Mouse (Mus musculus): ENCODE measurements around the gene Actg1. TPM values are rescaled to one million over a fixed set of nuclear protein-coding genes. Genes with fewer than 3 reads are reported as not detected.

Gene Actg1
- total and polyA plus RNA-seq, 2 experiments from 2014 or later: 714 to 751 TPM

DNA sequence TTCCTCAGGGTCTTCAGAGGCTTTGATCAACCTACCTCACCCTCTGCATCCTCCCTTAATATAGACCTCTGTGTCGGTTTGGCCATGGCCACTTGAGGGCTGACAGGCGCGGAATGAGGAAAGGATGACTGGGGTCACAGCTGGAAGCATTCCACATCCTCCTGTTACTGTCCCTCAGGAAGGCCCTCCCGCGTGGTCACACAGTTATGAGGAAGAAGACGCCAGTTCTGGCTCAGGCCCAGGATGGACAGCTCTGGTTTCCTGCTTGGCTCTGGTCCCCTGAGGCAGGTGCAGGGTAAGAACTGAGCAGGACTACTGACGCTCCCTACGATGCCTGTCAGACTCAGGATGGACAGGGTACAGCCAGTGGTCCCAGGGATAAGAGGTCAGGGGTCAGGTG is 11.7 kb upstream of the Actg1 start:
- ATAC-seq (ENCODE audit: insufficient read depth, low read depth) (peak; percentile 24), DNase-seq (ENCODE audit: low spot score) (peak; percentile 25)
- no peaks in the 10 kb centered on the region for H3K9me3 ChIP-seq (replicated peaks; ENCODE audit: control insufficient read depth, low read length)
- H3K27ac ChIP-seq (ENCODE audit: low read depth): no peak overlapping the region
- no peaks in the 10 kb centered on the region; the same call in 1 of the 2 replicates for H3K27me3 ChIP-seq (ENCODE audit: control insufficient read depth, insufficient read depth, low read length)
- no peaks in the 10 kb centered on the region for H3K36me3 ChIP-seq (replicated peaks; ENCODE audit: control insufficient read depth, insufficient read depth, low read length)
- no peak overlapping the region for H3K9ac ChIP-seq (replicated peaks; ENCODE audit: low read depth, low read length)
- TF ChIP-seq CTCF (IDR thresholded peaks at IDR 0.05; ENCODE audit: low read depth): no peak
- TF ChIP-seq EP300 (IDR thresholded peaks at IDR 0.05; ENCODE audit: low read depth): no peak
- 17% methylated on average over 8 of the region's 8 CpGs for WGBS
- peaks cover 25% of the 10 kb centered on the region for H3K4me1 ChIP-seq (ENCODE audit: control insufficient read depth, insufficient read depth)
- no peak overlapping the region for H3K4me3 ChIP-seq (ENCODE audit: low read depth, low read length)
- H3K4me2 ChIP-seq (ENCODE audit: low read depth, low read length): no peak overlapping the region

DNA sequence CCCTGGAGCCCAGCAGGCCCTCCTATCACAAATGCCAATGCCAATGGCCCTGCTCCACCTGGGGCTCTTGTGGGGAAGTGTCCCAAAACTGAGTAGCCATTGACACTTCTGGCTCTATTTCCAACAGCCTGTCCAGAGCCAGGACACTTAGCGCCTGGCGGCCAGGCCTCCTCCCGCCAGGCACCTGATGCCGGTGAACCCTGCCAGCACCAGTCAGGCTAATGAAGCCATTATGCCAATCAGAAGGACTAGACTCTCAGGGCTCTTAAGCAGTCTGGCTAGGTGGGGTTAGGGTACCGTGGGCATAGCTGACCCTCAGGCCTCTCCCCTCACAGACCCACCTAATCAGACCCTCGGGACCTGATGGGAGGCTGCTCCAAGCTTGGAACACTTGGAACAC is 11.0 kb upstream of the Actg1 start:
- H3K4me2 ChIP-seq (ENCODE audit: low read depth, low read length): no peak overlapping the region
- no peak overlapping the region for H3K9ac ChIP-seq (replicated peaks; ENCODE audit: low read depth, low read length)
- no peak overlapping the region for H3K27ac ChIP-seq (ENCODE audit: low read depth)
- WGBS: 63% methylated on average over 6 of the region's 6 CpGs
- no peak overlapping the region for H3K4me3 ChIP-seq (ENCODE audit: low read depth, low read length)
- DNase-seq (ENCODE audit: low spot score) (no peak), ATAC-seq (ENCODE audit: insufficient read depth, low read depth) (no peak)
- TF ChIP-seq EP300 (IDR thresholded peaks at IDR 0.05; ENCODE audit: low read depth) (no peak), CTCF (IDR thresholded peaks at IDR 0.05; ENCODE audit: low read depth) (no peak)
- H3K4me1 ChIP-seq (ENCODE audit: control insufficient read depth, insufficient read depth): peaks cover 25% of the 10 kb centered on the region
- no peaks in the 10 kb centered on the region for H3K9me3 ChIP-seq (replicated peaks; ENCODE audit: control insufficient read depth, low read length)
- H3K36me3 ChIP-seq (replicated peaks; ENCODE audit: control insufficient read depth, insufficient read depth, low read length): no peaks in the 10 kb centered on the region
- H3K27me3 ChIP-seq (ENCODE audit: control insufficient read depth, insufficient read depth, low read length): no peaks in the 10 kb centered on the region; the same call in 1 of the 2 replicates

DNA sequence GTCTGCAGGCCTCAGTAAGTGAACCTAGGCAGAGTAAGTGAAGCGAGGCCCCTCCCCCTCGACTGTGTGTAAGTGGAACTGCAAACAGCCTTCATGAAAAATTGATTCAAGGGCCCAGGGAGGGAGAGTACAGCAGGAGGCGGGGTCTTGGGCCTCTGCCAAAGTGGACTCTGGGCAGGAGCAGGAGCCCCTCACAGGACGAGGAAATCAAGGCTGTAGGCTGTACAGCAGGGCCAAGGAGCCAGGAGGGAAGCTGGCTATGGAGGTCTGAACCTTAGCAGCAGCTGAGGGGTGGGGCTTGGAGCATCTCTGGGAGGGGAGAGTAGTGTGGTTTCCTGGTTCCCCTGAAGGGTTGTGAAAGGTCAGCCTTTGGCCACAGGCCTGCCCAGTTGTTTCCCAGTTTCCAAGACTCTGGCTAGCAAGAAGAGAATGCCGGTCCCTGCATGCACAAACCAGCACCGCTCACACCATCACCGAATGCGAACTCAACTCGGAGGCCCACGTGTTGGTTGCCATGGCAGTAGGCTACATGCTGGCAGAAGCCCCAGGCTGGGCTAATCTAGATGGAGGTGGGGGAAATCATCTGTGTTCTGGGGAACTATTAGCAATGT is 9.6 kb upstream of the Actg1 start:
- peak; percentile 5; the same call in 1 of the 2 replicates for ATAC-seq (ENCODE audit: insufficient read depth, low read depth)
- no peak overlapping the region for H3K4me3 ChIP-seq (ENCODE audit: low read depth, low read length)
- no peaks in the 10 kb centered on the region for H3K36me3 ChIP-seq (replicated peaks; ENCODE audit: control insufficient read depth, insufficient read depth, low read length)
- no peak overlapping the region for H3K4me2 ChIP-seq (ENCODE audit: low read depth, low read length)
- no peaks in the 10 kb centered on the region; the same call in 1 of the 2 replicates for H3K27me3 ChIP-seq (ENCODE audit: control insufficient read depth, insufficient read depth, low read length)
- no peaks in the 10 kb centered on the region for H3K9me3 ChIP-seq (replicated peaks; ENCODE audit: control insufficient read depth, low read length)
- TF ChIP-seq CTCF (IDR thresholded peaks at IDR 0.05; ENCODE audit: low read depth): no peak
- no peak for TF ChIP-seq EP300 (IDR thresholded peaks at IDR 0.05; ENCODE audit: low read depth)
- DNase-seq (ENCODE audit: low spot score): peak; percentile 50
- H3K4me1 ChIP-seq (ENCODE audit: control insufficient read depth, insufficient read depth): peaks cover 38% of the 10 kb centered on the region
- peak overlapping the region; percentile 15; the same call in 1 of the 2 replicates for H3K9ac ChIP-seq (replicated peaks; ENCODE audit: low read depth, low read length)
- H3K27ac ChIP-seq (ENCODE audit: low read depth): peak overlapping the region; percentile 5
- 15% methylated on average over 10 of the region's 10 CpGs for WGBS

DNA sequence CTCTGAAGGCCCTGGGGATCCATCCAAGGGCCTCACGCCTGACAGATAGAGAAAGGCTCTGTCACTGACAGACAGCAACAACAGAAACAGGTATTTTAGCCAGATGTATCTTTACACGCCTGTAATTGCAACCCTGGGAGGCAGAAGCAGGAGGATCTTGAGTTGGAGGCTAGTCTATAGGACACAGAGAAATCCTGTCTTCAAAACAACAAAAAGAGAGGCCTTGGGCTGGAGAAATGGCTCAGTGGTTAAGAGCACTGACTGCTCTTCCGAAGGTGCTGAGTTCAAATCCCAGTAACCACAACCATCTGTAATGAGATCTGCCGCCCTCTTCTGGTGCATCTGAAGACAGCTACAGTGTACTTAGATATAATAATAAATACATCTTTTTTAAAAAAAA is 8.6 kb upstream of the Actg1 start:
- DNase-seq (ENCODE audit: low spot score): no peak
- 91% methylated on average over 4 of the region's 4 CpGs for WGBS
- Histone ChIP-seq H3K4me2 (ENCODE audit: low read depth, low read length) (no peak overlapping the region), H3K27me3 (ENCODE audit: control insufficient read depth, insufficient read depth, low read length) (no peaks in the 10 kb centered on the region; the same call in 1 of the 2 replicates), H3K27ac (ENCODE audit: low read depth) (no peak overlapping the region), H3K4me3 (ENCODE audit: low read depth, low read length) (no peak overlapping the region), H3K4me1 (ENCODE audit: control insufficient read depth, insufficient read depth) (peaks cover 43% of the 10 kb centered on the region), H3K9ac (replicated peaks; ENCODE audit: low read depth, low read length) (no peak overlapping the region), H3K36me3 (replicated peaks; ENCODE audit: control insufficient read depth, insufficient read depth, low read length) (no peaks in the 10 kb centered on the region), H3K9me3 (replicated peaks; ENCODE audit: control insufficient read depth, low read length) (no peaks in the 10 kb centered on the region)
- no peak for ATAC-seq (ENCODE audit: insufficient read depth, low read depth)
- TF ChIP-seq EP300 (IDR thresholded peaks at IDR 0.05; ENCODE audit: low read depth) (no peak), CTCF (IDR thresholded peaks at IDR 0.05; ENCODE audit: low read depth) (no peak)

DNA sequence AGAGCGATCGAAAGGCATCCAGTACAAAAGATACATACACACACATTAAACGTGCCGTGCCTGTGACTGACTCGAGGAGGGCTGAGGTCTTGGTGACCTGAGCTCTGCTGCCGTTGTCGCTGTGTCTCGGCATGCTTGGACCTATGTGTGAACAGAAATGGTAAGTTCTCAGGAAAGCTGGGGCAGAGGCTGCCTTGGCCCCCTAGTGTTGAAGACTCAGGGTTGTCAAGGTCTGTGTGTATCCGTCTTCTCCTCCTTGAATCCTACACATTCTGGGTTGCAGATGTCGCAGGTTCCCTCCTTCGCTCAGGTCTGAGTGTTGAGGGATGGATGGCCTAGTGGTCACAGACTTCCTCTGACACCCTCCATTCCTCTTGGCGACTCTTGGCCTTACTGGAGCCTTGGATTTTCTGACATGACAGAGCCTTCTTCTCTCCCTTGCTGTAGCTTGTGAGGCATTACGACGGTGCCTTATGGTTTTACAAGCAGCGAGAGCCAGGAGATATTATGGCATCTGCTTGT is 8.0 kb upstream of the Actg1 start:
- ATAC-seq (ENCODE audit: insufficient read depth, low read depth) (no peak), DNase-seq (ENCODE audit: low spot score) (no peak)
- Histone ChIP-seq H3K9me3 (replicated peaks; ENCODE audit: control insufficient read depth, low read length) (no peaks in the 10 kb centered on the region), H3K4me1 (ENCODE audit: control insufficient read depth, insufficient read depth) (peaks cover 43% of the 10 kb centered on the region), H3K4me2 (ENCODE audit: low read depth, low read length) (no peak overlapping the region), H3K36me3 (replicated peaks; ENCODE audit: control insufficient read depth, insufficient read depth, low read length) (no peaks in the 10 kb centered on the region), H3K4me3 (ENCODE audit: low read depth, low read length) (no peak overlapping the region), H3K27me3 (ENCODE audit: control insufficient read depth, insufficient read depth, low read length) (no peaks in the 10 kb centered on the region), H3K9ac (replicated peaks; ENCODE audit: low read depth, low read length) (no peak overlapping the region), H3K27ac (ENCODE audit: low read depth) (no peak overlapping the region)
- WGBS: 79% methylated on average over 15 of the region's 15 CpGs
- TF ChIP-seq CTCF (IDR thresholded peaks at IDR 0.05; ENCODE audit: low read depth): no peak; the same call in 1 of the 2 replicates

All from heart, postnatal 0 days (tissue).